Mouse (Mus musculus) neutrophil, adult 5-6 weeks (primary cell): ENCODE results near the gene Senp2. TPM values are rescaled to one million over a fixed set of nuclear protein-coding genes. Genes with fewer than 3 reads are reported as not detected.

Source experiments
- ATAC-seq: fragments of 151-379, 151-347 bp; 2 replicates; pipeline ENCODE4 v1.8.0; 2017; ENCODE audit warnings: mild to moderate bottlenecking, moderate TSS enrichment; ENCODE audit not compliant: insufficient number of reproducible peaks, poor library complexity, low FRiP score, severe bottlenecking; ENCODE audit errors: extremely low read depth
- total RNA-seq: library from RNA; stranded (forward); fragments of 200-1000 nt; gene quantifications from 2 replicates; pipeline ENCODE4 v1.2.3, GENCODE M21; 2017

The Senp2 gene
- total RNA-seq, 1 experiment from 2014 or later, result 109 TPM

DNA sequence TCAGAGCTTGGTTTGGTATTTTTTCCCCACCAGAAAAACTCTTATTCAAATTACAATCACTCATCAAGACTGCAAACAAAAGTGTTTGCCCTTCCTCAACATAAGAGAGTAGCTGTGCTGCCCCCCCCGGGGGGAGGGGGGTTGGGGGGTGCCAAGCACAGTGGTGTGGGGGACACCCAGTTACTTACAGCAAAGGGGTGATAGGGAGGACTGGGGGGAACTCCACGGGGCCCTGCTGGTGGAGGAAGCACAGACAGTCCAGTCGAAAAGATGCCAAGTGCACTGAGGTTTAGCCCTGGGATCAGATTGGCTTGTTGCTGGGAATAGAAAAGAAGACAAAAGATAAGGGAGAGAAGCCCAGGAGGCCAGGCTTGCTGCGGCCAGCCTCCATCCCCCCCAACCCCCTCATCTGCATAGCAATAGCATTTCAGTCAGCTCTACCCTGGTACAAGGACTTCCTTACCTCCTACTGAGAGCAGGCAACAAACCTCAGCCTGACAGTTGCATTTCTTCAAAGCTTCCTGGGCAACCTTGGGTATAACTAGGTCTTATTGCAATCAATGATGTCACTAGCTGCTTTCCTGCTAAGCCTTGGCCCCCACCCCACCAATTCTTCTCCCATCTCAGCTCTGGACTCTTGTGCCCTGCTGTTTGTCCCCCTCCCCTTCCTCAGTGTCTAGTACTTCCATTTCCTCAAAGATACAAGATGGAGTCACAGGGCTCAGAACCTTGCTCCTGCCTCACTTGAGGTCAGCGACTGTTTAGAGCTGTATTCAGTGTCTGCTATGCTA, 66.7 kb downstream of the Senp2 start:
- no peak for ATAC-seq

DNA sequence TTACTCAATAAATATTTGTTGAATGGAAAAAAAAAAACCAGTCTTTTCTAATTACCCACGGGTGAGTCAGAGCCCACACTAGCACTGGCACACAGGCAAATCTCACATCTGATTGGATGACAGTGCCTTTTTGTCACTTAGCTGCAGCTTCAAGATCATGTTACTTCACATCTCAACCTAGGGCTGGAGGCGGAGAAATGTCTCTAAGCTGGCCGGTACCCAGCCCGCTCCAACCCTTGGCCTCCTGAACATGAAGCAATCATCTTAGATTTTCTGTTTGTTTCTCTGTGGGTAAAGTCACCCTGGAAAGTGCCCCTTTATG, 67.3 kb downstream of the Senp2 start:
- ATAC-seq, result no peak

DNA sequence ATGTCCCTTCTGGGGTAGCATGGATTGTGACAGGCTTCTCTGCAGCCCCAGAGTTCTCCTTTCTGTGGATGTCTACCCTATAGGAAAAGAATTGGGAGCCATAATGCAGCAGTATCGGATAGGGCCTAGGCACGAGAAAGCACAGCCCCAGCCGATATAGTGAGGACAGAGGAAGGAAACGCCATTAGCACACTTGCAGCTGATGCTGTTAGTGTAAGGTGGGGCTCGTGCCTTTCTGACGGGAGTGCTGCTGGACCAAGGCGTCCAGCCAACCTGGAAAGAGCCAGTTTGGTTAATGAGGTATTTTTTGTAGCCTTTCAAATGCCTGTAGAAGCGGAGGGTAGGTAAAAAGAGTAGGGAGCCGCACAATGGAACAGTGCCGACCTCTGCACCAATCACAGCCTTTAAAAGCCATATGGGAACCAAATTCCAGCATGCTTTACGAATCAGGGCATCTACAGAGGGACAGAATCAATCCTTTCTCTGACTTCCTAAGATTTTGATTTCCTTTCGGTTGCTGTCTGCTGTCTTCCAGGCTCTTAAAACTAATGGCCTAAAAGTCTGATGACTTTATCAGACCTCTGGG, 70.9 kb downstream of the Senp2 start:
- ATAC-seq, result no peak

DNA sequence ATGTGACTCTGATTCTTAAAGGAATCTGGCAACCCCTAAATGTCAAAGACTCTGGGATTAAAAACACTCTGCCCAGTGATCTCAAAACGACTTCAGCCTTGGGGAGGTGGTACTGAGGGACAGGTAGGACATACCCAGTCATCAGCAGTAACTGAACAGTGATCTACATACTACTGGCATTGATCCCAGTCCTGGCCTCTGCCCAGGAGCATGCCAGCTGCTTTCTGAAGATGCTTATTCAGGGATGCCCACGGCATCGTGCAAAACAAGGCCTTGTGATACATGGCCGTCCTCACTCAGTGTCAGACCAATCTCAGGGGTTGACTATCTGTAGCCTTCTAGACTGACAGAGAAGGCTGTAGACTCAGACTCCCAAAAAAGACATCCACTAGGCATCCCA, 76.1 kb downstream of the Senp2 start:
- no peak for ATAC-seq

DNA sequence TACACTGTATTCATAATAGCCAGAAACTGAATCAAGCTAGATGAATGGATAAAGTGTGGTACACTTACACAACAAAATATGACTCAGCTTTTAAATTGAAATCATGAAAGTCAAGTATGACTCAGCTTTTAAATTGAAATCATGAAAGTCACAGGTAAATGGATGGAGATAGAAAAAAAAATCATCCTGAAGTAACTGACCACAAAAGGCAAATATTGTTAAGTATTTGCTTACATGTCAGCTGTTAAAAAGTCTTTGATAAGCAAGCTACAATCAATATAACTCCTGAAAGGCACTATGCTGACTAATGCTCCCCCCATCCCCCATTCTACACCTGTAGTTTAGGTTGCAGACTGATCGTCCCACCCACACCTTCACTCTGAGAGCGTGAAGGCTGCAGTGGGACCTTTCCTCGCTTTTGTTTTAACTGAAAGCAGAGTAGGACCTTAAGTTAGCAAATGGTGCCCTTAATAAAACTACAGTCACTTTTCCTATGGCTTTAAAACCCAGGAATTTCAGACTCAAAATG, 82.0 kb downstream of the Senp2 start:
- no peak for ATAC-seq

DNA sequence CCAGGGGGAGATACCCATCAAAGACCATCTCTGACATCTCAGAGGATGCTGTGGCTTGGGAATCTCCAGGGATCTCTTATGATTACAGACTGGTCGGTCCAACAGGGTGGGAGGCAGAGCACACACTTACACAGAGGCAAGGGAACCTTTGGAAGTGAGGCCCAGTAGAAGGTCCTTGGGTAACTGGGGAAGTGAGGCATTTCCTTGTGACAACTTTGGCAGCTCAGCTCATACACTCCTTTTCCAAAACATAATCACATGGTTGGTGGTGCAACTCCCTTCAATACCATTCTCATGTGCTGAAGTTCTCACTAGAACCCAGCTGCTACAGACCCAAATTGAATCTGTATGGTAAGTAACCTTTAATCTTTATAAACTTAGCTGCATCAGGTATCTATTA, 86.5 kb downstream of the Senp2 start:
- no peak for ATAC-seq

DNA sequence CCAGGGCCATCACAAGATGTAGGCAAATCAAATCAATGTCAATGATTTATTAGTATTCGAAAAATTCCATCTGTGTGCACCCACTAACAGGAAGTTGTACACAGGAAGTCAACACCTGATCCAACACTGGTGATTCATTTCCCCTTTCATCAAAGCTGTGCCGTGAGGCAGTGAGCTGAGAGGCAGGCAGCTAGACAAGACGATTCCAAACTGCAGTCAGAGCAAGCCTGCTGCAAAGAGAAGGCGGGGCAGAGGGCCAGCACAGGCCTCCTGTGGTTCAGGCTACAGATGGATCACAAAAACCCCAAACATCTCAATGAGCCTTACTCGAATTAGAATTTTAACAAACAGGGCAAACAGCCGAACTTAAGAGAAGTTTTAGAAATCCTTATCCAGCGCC, 88.4 kb downstream of the Senp2 start:
- 0 out of 2 replicates have a peak, but pooled peaks have one; percentile 39 for ATAC-seq

Other genes starting within 250 kb of the Senp2 start
- 3.9 and 5.1 TPM in 2 replicates for gene Ehhadh, start 221.7 kb upstream of the Senp2 start, total RNA-seq
- gene Map3k13, start 215.1 kb upstream of the Senp2 start, total RNA-seq, result 0.12 TPM in 2 replicates
- gene Tmem41a, start 61.9 kb upstream of the Senp2 start, total RNA-seq, result 1.6 and 2.7 TPM in 2 replicates
- gene Liph, start 13.8 kb upstream of the Senp2 start, total RNA-seq, result 0.23 and 0.37 TPM in 2 replicates
- gene Igf2bp2, start 153.8 kb downstream of the Senp2 start, total RNA-seq, result 0.47 and 0.61 TPM in 2 replicates